Mouse (Mus musculus) retina, adult 2 months (tissue): ENCODE results near the gene Wbp2nl.

Source experiments
- DNase-seq: peaks from one replicate; pipeline ENCODE4 v3.0.0-alpha.2; 2012; ENCODE audit warnings: low read depth, low spot score

Wbp2nl gene

GRCm38 (mm10) chr15:82317839-82318238 lies 19.1 kb downstream of the Wbp2nl start:
- DNase-seq, result no peak

GRCm38 (mm10) chr15:82319613-82320012 lies 20.9 kb downstream of the Wbp2nl start:
- no peak for DNase-seq

GRCm38 (mm10) chr15:82322195-82322594 lies 23.4 kb downstream of the Wbp2nl start:
- no peak for DNase-seq

GRCm38 (mm10) chr15:82325382-82325781 lies 26.6 kb downstream of the Wbp2nl start:
- DNase-seq, result no peak

- no peak for DNase-seq
Measured at GRCm38 (mm10) chr15:82335194-82335593, 36.4 kb downstream of the Wbp2nl start.

GRCm38 (mm10) chr15:82336629-82337028 lies 37.9 kb downstream of the Wbp2nl start:
- DNase-seq, result no peak

GRCm38 (mm10) chr15:82337875-82338274 lies 39.1 kb downstream of the Wbp2nl start:
- no peak for DNase-seq

- DNase-seq, result peak; percentile 90
Measured at GRCm38 (mm10) chr15:82338593-82339112, 39.9 kb downstream of the Wbp2nl start, which contains the start of the genes Naga, Pheta2 and Smdt1. Gene Naga (minus strand): TSS chr15:82338925. Gene Pheta2 (plus strand): TSS chr15:82338942. Gene Smdt1 (plus strand): TSS chr15:82338959.

GRCm38 (mm10) chr15:82339150-82339549 lies 40.4 kb downstream of the Wbp2nl start:
- DNase-seq, result no peak

- no peak for DNase-seq
Measured at GRCm38 (mm10) chr15:82339634-82340254, 41.0 kb downstream of the Wbp2nl start.

GRCm38 (mm10) chr15:82340414-82341035 lies 41.8 kb downstream of the Wbp2nl start:
- no peak for DNase-seq

- no peak for DNase-seq
Measured at GRCm38 (mm10) chr15:82341036-82341501, 42.3 kb downstream of the Wbp2nl start.

GRCm38 (mm10) chr15:82341675-82342542 lies 43.2 kb downstream of the Wbp2nl start:
- DNase-seq, result no peak

- no peak for DNase-seq
Measured at GRCm38 (mm10) chr15:82342543-82342935, 43.8 kb downstream of the Wbp2nl start.

GRCm38 (mm10) chr15:82343368-82344287 lies 44.9 kb downstream of the Wbp2nl start:
- no peak for DNase-seq

GRCm38 (mm10) chr15:82344971-82345370 lies 46.2 kb downstream of the Wbp2nl start:
- no peak for DNase-seq

GRCm38 (mm10) chr15:82345820-82346470 lies 47.2 kb downstream of the Wbp2nl start:
- peak; percentile 99 for DNase-seq

GRCm38 (mm10) chr15:82346580-82347302 lies 48.0 kb downstream of the Wbp2nl start:
- no peak for DNase-seq

GRCm38 (mm10) chr15:82347303-82347676 lies 48.5 kb downstream of the Wbp2nl start:
- DNase-seq, result no peak

GRCm38 (mm10) chr15:82347852-82348251 lies 49.1 kb downstream of the Wbp2nl start:
- DNase-seq, result no peak
